Mouse (Mus musculus) thymus, postnatal 0 days (tissue): ENCODE data around the gene Lrrc52. TPM values are rescaled to one million over a fixed set of nuclear protein-coding genes. Genes with fewer than 3 reads are reported as not detected.

Source experiments
- DNase-seq: peaks from one replicate; pipeline ENCODE4 v3.0.0-alpha.2; 2015; ENCODE audit warnings: low spot score
- polyA plus RNA-seq: library from polyadenylated mRNA; unstranded; fragments of >200 nt; fragmentation: Nextera tagmentation; extraction: Ambion mirVana; gene quantifications from 2 replicates; pipeline ENCODE4 v1.2.1, GENCODE M21; 2015

The Lrrc52 gene
- polyA plus RNA-seq = 0.12 TPM in 1 of 2 replicates, not detected in the other

DNA sequence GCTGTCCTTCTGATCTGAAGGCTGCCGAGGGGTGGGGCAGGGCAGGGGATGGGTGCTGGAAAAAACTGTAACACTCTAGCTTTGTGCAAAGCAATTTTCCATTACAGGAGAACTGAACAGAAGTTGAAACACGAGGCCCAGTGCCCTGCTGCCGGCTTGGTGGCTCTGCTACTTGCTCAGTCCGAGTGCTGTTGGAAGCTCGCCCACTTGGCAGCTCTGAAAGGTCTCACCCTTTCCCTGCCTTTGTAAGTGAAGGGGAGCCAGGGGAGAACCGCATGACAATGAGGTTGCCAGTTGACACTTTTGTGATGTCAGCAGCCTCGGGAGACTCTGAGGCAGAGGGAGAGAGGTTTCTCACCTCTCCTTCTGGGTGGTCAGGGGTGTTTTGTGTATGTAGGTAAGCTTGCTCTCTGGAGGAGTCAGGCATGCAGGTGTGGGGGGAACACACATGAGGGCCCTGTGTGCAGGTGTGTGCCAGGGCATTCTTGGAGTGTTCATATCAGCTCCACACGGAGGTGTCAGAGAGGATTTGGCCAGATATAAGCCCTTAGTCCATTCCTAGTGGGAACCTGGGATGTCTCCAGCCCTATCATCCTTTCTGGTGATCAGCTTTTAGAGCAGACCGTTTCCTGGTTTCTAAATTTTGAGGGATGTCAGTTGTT lies at the start of gene Lrrc52:
Gene Lrrc52 (minus strand): TSS at position 16 of the 662 bp plus-strand sequence.
- no peak for DNase-seq

DNA sequence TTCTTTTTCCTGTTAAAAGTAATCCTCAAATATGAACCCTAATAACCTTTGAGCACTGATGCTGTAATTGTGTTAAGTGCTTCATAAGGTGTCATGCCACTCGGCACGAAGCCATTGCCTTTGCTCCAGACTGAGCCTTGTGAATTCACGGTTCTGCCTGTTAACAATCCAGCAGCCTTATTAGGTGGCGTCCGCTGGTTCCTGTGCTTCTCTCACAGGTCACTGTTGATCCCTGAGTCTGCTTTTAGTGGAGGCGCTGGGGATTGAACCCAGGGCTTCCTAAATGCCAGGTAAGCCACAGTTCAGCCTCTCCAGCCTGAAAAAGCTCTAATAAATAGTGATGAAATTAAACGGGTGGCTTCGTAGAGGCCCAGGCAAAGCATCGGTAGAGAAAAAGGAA lies 45.0 kb upstream of the Lrrc52 start:
- no peak for DNase-seq

DNA sequence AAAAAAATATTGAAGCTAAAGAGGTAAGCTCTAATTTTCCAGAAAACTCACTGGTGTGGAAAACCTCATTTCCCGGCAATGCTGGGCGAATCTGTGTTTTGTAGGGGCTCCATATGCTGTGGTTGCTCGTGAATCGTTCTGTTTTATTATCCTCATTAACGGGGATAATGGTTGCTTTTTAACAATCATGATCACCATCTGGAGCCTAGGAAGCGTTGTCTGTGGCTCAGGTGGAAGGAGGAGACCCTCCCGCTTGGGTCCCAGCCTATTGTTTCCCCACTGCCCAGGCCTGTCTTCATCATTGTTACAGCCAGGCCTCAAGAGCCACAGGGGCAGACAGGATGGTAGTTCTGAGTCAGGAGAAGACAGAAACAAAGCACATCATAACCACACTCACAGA lies 39.5 kb upstream of the Lrrc52 start:
- no peak for DNase-seq

DNA sequence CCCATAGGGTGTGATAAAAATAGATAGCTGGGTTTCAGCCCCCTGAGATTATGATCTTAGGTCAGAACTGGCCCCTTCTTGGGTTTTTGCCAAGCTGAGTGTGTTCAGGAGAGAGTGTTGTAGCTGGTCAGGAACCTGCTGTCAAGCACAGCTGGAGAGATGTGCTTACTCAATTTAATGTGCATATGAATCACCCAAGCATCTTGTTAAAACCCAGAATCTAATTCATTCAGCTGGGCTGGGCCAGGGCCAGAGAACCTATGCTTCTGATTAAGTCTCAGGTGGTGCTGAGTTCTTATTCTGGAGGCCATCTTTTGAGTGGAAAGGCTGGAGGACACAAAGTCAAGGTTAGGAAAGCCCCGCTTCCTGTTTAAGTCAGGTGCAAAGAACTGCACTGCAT lies 38.8 kb upstream of the Lrrc52 start:
- DNase-seq = no peak

DNA sequence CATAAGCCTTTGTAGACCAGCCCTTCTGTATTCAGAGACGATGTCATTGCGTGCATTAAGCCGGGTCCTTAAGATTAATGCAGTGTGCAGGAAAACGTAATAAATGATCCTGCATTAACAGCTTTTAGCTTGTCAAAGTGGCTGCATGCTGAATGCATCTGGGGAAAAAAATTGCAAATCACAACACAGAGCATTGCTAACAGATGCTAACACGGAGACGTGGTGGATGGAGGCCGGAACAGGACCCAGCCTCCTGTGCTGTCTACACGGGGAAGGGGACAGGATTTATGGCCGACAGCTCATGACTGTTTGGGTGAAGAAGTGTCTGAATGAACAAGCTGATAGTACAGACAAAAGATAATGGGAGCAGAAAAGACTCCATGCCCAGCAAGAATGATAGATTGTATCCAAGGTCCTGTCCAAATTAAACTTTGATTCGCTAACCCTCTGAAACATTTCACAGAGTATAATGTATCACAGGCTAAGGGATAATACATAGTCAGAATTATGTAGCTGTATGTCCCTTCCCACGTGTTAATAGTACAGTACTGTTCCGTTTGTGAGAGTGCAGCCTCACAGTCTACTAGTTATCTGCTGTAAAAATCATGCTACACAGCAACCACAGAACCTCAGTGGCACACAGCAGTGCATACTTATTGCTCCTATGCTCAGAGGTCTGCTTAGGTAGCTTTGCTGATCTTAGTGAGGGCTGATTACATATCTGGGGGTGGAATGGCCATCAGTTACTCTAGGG lies 32.7 kb upstream of the Lrrc52 start:
- no peak for DNase-seq

DNA sequence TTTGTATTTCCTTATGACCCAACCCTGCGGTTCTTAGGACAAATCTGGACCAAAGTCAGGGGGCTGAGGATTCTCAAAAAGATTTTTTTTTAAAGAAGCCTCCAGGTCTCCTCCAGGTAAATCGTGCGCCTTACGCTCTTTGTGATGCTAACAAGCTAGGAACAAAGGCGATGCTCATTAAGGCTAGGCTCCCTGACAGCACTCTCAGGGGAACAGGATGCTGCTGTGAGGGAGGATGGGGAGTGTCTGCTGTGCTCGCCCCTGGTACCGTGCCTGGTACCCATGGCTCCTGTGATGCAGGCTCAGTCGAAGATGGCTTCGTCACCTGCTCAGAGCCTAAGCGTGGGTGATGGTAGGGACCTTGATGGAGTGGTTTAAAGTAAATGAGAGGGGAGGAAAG lies 31.4 kb upstream of the Lrrc52 start:
- DNase-seq = no peak

DNA sequence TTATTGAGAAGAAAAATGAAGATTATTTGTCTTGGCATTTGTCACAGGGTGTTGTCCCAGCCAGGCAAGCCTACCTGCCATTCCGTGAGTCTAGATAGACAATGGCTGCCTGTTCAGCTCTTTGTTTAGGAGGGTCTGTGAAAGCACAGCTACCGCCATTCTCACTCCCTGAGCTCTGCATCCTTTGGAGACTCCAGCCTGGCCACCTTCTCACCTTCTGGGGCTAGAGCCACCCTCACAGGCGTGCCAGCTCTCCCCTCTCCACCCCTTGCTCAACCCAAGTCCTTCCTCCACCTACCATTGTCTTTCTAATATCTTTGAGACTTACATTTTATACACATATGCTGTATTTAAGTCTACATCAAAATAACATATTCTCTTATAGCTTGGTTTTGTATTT lies 31.0 kb upstream of the Lrrc52 start:
- no peak for DNase-seq

DNA sequence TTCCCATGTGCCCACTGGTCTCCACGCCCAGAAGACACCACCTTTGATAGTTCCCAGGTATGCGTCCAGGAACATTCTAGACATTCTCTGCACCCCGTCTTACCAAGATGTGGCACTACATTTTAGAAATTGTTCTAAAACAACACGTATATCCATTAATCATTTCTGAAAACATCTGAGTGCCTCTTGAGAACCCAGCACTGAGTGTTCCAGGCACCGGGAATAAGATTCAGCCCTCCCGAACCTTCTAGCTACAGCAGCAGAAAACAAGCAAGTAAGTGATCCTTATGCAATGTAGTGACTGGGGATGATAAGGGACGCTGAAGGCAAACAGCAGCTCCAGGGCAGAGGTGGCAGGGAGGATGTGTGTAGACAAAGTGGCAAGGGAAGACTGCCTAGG lies 24.9 kb upstream of the Lrrc52 start:
- DNase-seq = no peak

DNA sequence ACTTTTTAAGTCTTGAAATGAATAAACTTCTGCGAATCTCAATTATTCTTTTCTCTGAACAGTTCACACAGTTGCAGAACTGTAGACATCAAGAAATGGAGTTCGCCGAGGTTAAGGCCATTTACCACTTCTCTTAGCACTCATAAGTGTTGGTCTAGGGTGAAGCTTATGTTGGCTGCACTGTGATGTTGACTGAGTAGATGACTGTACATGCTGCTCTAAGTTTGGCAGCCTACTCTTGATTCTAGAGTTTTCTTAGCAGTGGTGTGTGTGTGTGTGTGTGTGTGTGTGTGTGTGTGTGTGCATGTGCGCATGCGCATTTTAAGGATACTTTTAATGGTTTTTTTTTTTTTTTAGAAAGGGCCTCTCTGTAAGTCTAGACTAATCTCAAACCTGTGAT lies 21.4 kb upstream of the Lrrc52 start:
- no peak for DNase-seq

DNA sequence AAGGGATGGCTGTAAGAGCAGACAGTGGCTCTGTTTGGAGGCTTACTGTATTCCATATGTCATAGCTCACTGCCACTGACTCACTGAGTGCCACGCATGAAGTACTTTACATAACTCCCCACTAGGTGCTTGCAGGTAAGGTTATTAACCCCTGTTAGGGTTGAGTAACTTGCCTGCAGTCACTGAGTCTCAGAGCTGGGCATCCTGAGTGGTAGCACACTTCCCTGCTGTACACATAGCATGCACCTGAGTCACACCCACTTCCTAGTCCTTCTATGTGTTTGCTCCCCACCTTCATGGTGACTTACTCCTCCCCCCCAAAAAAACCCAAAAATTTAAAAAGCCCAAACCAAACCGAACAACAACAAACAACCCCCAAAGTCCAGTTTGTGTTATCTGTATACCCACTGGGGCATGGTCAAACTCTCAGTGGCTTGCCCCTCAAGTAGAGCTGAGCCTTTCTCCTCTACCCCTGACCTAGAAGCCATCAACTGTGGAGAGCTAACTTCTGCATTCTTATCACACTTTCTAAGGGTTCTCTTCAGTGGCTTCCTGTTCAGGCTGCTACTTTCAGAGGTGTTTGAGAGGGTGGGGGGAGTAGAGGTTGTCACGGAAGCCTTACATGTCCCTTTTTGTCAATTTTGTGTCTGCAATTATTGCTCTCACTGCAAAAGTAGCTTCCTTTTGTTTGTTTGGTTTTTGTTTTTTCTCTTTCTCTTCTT lies 20.5 kb upstream of the Lrrc52 start:
- no peak for DNase-seq

DNA sequence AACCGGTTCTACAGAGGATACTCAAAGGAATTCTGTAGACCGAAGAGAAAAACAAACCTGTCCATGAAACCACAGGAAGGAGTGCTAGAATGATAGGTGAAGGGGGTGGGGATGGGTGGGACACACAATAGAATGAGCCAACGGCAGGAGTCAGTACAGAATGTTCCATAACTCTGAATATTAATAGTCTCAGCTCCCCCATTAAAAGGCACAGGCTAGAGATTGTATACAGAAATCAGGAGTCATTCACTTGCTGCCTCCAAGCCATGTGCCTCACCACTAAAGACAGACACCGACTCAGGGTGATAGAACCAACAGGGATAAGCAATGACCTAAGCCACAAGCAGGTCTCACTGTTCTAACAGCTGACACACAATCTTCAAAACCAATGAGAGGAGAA lies 16.3 kb upstream of the Lrrc52 start:
- no peak for DNase-seq

DNA sequence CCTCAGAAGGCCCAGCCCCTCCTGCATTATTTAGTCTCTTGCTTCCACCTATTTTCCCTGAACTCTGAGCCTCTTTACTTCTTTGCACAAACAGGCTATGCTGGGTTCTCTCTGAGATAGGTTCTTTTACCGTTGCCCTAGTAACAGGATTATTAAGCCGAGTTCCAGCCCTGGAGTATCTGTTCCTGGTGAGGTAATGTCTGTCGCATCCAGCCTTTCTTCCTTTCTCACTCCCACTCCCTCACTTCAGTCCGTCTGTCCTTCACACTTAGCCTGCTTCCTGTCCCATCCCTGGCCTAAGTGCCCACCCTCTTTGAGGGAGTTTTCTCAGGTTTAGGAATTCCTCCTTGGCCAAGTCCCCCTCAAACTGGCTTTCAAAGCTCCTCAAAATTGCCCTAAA lies 7.0 kb upstream of the Lrrc52 start:
- no peak for DNase-seq

DNA sequence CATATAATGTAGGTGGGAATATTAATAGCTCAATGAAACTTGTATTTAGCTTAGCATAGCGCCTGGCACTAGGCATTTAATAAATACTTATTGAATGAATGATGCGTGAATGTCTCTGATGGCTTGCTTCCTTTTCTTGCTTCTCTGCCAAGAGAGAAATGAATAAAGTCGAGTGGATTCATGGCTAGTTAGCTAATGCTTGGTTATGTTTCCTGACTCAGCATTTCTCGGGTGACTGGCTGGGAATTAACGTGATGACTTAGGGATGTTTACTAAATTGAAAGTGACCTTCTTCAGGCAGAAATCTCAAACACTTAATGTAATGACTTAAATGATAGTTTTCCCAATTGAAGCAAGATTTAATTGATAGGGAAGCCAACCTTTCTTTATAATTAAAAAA lies 1.3 kb upstream of the Lrrc52 start:
- no peak for DNase-seq

DNA sequence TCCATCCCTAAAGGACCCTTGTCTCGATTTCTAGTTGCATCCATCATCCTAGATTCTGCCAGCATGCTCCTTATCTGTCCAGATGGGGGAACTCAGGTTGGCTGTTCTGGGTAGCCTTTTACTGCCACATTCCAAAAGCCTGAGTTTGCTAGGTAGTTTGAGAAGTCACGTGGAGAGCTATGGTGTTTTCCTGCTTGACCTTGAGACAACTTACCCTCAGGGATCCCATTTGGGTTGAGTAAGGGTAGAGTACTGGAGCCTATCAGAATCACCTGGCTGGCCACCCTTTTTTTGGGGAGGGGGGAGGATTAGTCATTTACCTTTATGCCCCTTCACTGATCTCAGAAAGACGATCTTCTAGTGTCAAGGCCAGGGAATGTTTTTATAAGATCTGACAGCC lies 9.3 kb downstream of the Lrrc52 start:
- DNase-seq = no peak

DNA sequence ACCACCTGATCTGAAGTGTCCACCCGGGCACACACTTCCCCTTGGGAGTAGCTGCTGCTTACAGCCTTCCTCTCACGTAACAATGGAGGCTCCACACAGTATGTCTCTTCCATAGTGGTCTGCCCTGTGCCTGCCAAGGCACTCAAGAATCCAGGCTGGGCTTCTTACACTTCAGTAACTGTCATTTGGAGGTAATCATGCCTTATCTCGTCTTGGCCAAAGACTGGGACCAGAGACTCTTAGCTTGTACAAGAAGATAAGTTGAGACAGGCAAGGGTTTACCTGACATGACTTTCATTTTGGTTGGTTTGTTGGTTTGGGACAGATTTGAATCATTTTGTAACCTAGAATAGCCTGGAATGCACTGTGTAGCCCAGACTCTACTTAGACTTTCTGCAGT lies 13.5 kb downstream of the Lrrc52 start:
- no peak for DNase-seq

DNA sequence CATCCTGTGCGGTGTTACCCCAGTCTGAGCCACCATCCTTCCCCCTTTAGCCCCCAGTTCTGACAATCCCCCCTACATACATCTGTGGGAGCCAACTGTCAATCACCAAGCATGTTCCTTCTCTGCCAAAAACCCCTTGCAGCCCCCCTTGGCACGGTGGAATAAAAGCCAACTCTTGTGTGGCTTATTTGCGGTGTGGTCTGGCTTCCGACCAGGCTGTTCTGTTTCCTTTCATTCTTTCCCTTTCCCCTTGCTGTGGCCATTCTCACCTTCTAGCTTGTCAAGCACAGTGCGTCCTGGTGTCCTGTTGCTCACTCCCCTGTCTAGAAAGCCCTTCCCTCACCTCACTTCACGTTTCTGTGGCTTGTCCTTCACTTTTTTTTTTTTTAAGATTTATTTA lies 14.1 kb downstream of the Lrrc52 start:
- no peak for DNase-seq

DNA sequence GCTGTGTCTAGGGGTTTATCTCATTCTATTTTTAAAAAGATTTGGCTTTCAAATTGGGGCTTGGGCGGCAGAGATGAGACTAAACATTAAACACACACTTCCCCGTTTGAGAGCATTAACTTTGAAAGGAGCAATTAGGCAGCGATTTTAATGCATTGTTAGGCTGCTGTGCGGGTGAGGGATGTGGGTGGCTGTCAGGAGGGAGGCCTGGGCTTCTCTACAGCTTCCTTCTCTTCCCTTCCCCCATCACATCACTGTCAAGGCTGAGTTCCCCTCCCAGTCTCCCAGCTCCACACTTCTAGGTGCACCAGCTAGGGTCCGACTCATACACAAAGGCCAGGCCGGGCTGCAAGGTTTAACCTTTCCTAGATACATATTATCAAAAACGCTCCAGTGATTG lies 18.0 kb downstream of the Lrrc52 start:
- no peak for DNase-seq

DNA sequence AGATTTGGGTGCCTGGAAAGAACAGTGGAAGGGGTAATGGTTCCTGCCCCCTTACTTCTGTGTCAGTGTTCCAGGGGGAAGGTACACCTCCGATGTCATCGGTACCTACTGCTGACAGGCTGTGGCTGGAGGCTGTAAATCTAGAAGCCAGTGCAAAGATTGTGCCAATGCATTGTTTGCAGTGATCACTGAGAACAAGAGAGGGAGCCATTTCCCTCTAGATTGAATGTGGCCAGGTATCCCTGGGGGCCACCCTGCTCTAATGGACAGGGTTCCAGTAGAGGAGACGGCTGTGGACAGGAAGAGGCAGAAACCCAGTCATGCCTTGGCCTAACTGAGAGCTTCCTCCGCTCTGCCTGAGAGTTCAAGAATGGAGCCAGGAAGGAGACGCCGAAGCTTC lies 18.5 kb downstream of the Lrrc52 start:
- no peak for DNase-seq

DNA sequence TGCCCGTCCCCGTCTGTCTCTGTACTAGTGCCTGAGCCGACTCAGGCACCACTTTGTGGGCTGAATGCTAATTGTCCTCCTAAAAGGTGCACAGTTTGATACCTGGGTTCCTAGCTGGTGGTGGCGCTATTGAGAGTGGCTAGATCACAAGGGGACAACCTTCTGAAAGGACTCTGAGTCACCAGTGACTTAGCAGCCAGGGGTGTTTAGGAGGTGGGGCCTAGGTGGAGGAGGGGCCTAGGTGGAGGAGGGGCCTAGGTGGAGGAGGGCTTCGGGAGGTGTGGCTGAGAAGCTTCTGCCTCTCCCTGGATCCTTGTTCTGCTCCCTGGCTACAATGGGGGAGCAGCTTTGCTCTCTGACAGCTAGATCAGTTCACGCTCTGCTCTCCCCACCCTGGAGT lies 20.1 kb downstream of the Lrrc52 start:
- DNase-seq = no peak

DNA sequence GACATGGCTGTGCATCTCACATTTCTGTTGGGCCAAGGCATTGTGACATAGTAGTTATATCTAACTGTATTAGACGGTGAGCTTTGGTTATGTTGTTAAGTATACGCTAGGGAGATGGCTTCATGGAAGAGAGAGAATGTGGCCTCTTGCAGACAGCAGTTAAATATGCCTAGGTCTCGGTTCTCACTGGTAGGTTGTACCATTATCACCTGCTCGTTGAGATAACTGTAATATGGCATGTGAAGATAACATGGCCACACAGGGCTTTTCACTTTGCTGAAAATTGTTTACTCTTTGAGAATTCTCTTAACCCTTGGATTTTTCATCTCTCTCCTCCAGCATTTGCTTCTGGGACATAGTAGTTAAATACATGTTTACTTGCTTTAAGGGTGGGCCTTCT lies 21.4 kb downstream of the Lrrc52 start:
- no peak for DNase-seq

DNA sequence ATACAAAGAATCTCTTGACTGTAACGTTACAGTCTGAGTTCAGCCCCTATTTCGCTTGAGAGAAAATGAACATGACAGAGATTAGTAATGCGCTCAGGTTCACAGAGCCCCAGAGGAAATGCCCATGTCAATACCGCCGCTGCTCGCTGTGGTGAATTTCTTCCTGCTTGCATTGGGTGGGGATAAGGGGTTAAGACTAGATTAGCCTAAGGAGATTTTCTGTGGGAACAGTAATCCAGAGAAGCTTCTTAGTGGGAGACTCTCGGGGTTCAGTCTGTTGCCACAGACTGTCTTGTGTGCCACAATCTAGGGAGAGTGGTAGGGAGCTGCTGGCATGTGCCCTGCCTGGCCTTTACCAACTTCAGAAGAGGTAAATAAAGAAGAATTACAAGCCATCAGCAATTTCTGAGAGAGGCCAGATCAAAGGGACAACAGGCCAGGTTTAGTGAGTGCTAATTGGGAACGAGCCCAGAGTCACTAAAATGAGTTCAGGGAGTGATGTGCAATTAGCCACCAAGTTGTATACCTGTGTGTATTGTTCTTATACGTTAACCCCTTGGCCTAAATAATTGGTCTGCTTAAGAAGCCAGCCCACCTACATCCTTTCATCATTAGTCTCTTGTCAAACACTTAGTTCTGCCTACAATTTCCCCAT lies 28.2 kb downstream of the Lrrc52 start:
- no peak for DNase-seq

DNA sequence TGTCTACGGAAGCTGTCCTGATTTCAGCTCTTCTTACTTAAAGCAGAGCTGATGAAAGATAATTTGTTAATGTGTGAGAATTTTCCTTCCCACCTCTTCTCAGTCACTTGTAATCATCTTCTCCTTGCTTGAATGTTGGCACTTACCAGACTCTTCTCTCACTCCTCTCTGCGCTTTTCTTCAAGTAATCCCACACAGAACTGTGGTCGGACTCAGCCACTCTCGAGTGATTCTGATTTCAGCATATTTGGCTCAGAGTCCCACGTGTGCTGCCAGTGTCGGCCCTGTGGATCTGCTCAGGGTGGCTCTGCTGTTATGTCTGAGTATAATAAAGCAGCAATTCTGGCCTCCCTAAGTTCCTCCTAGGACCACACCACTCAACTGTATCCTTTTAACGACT lies 29.5 kb downstream of the Lrrc52 start:
- DNase-seq = no peak
